Mouse (Mus musculus): ENCODE measurements around the gene Zic2. TPM values are rescaled to one million over a fixed set of nuclear protein-coding genes. Genes with fewer than 3 reads are reported as not detected.
A peak's percentile ranks its signal among the peaks of the same experiment; 100 is the strongest.

The Zic2 gene
- total RNA-seq, 1 experiment from 2014 or later: not detected

DNA sequence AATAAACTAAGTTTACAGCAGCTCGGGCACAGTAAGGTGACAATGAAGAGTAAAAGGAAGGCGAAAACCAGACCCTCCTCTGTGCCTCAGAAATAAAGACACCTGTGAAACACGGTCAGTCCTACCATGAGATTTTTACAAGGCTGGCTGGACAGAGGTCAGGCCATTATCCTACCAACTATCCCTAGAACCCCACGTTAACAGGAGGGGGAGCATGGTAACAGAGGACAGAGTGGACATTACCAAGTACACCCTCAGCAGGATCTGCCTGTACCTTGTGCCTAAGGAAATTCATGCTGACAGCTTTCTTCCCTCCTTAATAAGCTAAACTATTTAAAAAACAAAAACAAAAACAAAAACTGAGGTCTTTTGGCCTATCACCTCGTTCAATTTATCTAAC, 15.0 kb upstream of the Zic2 start:
- no peak for ATAC-seq (replicated peaks; ENCODE audit: low read depth, poor library complexity, severe bottlenecking)

- no peak for ATAC-seq (replicated peaks; ENCODE audit: low read depth, poor library complexity, severe bottlenecking)
These were observed 13.7 kb upstream of the Zic2 start for GRCm38 (mm10) chr14:122461500-122461899.

- no peak for ATAC-seq (replicated peaks; ENCODE audit: low read depth, poor library complexity, severe bottlenecking)
These were observed 13.3 kb upstream of the Zic2 start for GRCm38 (mm10) chr14:122461966-122462365.

GRCm38 (mm10) chr14:122462689-122463079, 12.6 kb upstream of the Zic2 start:
- ATAC-seq (replicated peaks; ENCODE audit: low read depth, poor library complexity, severe bottlenecking): no peak

- ATAC-seq (replicated peaks; ENCODE audit: low read depth, poor library complexity, severe bottlenecking): peak; percentile 12
These were observed 12.0 kb upstream of the Zic2 start for GRCm38 (mm10) chr14:122463080-122463691.

GRCm38 (mm10) chr14:122463734-122464341, 11.4 kb upstream of the Zic2 start:
- ATAC-seq (replicated peaks; ENCODE audit: low read depth, poor library complexity, severe bottlenecking): peak; percentile 53

DNA sequence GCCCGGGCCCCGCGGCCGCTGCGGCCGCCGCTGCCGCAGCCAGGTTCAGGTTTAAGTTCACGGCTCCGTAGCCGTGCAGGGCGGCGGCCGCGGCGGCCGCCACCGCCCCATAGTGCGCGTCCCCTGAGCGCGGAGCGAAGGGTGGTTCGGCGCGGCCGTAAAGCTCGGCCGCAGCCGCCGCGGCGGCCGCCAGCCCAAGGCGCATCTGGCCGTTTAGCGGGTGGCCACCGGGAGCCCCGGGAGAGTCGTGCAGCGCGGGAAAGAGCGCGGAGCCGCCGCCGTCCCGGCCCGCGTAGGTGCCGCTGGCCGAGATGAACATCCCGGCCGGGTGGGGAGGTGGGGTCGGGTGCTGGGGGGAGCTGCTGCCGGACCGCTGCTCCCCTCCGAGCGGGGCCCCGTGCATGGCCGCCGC, 10.9 kb upstream of the Zic2 start:
- peak; percentile 2; the same call in 1 of the 2 replicates for ATAC-seq (replicated peaks; ENCODE audit: low read depth, poor library complexity, severe bottlenecking)

- ATAC-seq (replicated peaks; ENCODE audit: low read depth, poor library complexity, severe bottlenecking): peak; percentile 27
These were observed 10.2 kb upstream of the Zic2 start, which contains the start of gene Zic5 for GRCm38 (mm10) chr14:122464763-122465741. Zic5 (minus strand) TSS chr14:122465677.

DNA sequence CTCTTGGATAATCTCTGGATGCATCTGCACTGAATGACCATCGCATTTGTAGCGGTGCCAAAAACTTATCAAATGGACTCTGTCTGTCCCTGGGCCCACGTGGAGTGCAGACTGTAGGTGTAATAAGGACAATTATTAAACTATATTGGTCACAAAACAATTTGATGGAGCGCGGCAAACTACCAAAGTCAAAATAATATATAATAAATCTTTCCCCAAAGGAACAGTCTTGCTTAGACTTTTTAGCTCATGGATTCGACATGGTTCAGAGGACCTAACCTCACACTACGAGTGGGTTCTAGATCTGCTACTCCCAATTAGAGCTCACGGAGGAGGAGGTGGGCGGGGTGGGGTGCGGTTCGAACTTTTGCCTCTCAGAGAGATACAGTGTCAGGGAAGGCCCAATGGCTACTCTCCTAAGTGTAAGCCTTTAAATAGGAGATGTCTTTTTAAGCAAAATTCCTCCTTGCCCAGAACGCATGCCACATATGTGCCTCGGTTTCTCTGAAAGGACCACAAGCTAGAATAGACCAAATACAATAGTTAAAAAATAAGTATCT, 9.2 kb upstream of the Zic2 start:
- no peak for ATAC-seq (replicated peaks; ENCODE audit: low read depth, poor library complexity, severe bottlenecking)

DNA sequence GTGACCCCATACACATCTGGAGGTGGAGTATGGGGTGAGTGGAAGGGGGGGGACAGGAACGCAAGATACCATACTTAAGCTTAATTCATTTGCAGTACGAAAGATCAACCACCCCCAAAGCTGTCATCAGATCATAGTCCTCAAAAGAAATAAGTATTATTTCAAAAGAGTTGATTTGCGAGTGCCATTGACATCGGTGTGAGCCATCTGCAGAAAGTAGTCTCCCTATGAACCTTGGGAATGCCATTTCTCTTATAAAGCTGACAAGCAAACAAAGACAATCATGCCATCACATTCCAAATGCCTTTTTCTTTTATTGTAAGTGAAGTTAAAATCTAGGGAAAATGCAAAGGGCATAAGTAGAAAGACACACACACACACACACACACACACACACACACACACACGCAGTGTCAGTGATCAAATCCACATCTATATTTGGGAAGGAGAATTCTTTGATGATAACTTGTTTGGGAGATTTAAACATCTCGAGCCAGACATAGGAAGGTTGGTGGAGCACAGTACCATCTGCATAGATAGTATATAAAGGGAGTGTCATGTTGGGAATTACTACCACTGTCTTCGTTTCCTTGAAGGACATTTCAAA, 8.4 kb upstream of the Zic2 start:
- no peak for ATAC-seq (replicated peaks; ENCODE audit: low read depth, poor library complexity, severe bottlenecking)

GRCm38 (mm10) chr14:122467926-122468841, 7.1 kb upstream of the Zic2 start:
- ATAC-seq (replicated peaks; ENCODE audit: low read depth, poor library complexity, severe bottlenecking): no peak

DNA sequence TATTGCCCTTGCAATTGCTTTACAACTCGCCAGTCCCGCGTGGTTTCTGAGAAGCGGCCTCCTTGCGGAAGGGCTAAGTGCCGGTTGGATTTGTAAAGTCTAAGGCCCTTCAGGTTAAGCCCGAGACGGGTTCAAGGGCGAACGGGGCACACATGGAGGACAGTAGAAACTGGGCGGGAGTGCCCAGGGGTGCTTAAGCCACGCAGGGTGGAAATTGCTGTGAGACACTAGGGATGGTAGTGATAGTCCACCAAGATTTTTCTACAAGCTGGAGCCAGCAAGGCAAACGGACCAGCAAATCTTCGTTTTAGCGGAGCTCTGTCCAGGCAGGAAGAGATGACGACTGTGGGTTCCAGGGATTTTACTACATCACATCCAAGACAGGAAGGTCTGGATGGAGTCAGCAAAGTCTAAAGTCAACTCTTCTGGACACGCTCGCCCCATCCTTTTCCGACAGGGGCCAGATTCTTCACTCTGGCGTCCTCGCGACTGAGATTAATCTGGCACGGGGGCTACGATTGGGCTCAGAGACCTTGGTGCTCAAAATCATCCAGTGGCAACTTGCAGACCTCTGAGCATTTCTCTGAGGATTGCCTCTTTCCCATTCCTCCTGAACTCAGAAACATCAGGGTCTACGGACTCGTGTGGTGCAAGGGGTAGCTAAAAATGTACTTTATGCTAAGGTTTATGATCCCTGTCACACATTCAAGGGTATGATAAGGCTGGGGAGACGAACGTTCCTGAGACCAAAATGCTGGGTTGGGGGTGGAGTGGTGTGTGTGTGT, 6.1 kb upstream of the Zic2 start:
- ATAC-seq (replicated peaks; ENCODE audit: low read depth, poor library complexity, severe bottlenecking): no peak

GRCm38 (mm10) chr14:122471449-122472085, 3.7 kb upstream of the Zic2 start:
- ATAC-seq (replicated peaks; ENCODE audit: low read depth, poor library complexity, severe bottlenecking): no peak

- ATAC-seq (replicated peaks; ENCODE audit: low read depth, poor library complexity, severe bottlenecking): no peak
These were observed 3.1 kb upstream of the Zic2 start for GRCm38 (mm10) chr14:122472161-122472560.

GRCm38 (mm10) chr14:122472647-122473046, 2.6 kb upstream of the Zic2 start:
- no peak for ATAC-seq (replicated peaks; ENCODE audit: low read depth, poor library complexity, severe bottlenecking)

- no peak for ATAC-seq (replicated peaks; ENCODE audit: low read depth, poor library complexity, severe bottlenecking)
These were observed 2.0 kb upstream of the Zic2 start for GRCm38 (mm10) chr14:122473211-122473751.

DNA sequence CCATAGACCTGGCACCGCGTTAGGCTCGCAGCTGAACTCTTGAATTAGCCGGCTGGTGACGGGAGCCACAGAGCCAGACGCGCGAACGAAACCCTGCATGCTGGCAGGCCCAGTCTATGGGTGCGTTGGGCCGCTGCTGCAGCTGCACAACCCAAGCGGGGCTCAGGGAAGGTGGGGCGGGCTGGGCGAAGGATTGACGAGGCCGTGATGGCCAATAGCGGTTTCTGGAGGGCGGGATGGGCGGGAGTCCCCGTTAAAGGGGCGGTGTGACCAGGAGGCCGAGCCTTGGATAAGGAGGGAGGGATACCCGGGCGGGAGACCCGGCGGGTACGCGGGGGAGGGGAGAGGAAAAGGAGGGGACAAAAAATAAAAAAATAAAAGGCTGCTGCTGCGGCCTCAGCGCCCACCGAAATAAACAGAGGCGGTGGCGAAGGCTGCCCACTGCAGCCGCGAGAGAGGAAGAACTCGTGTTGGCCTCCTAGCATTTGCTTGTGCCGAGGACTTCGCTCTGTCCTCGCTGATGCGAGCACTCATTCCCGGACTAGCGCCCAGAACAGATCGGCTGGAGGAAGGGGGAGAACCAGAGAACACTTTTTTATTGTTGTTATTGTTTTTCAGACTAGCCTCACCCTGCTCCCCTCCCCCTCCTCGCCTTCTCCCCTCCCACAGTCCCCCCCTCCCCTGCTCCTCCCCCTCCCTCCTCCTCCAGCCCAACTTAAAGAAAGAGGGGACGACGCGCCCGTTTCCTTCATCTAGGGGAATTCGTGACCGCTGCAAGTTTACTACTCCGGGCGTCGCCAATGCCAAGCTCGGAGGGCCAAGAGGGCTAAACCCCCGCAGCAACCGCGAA, 969 bp upstream of the Zic2 start:
- ATAC-seq (replicated peaks; ENCODE audit: low read depth, poor library complexity, severe bottlenecking): peak; percentile 26; the same call in 1 of the 2 replicates
